Mouse (Mus musculus): ENCODE results near the gene 4930432M17Rik. TPM values are rescaled to one million over a fixed set of nuclear protein-coding genes. Genes with fewer than 3 reads are reported as not detected.

Gene 4930432M17Rik
- polyA plus RNA-seq, 1 experiment from 2014 or later, result not detected

DNA sequence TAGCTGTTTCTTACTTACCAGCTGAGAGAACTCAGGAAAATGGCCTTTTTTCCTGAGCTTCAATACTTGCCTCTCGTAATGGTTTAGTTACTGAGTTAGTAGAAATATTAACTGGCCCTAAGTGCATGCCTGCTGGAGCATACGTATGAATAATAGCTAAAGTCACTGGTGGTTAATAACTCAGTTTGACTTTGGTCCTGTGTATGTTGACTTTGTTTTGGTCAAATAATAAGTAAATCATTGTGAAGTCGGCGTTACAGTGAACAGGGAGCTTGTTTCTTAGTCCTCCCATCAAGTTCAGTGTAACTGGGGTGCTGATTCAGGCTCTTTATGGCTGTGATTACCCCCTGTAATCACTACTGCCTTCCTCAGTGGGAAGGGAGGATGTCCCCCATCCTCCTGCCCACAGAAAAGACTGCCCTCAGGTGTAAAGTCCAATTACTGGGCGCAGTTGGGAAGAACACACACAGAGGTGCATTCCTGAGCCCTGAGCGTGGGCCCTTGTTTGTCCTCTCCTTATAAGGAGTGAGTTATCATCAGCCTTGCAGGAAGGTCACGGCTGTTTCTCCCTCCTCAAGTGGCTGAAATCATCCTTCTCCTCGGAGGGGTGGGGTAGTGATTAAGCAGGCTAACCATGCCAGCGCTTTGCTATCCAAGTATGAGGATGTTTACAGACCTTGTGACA is 24.1 kb upstream of the 4930432M17Rik start:
- Histone ChIP-seq H3K9me3 (no peaks in the 10 kb centered on the region), H3K4me1 (peaks cover 23% of the 10 kb centered on the region), H3K4me3 (no peak overlapping the region), H3K27ac (peak overlapping the region; percentile 69), H3K36me3 (replicated peaks) (no peaks in the 10 kb centered on the region), H3K27me3 (ENCODE audit: poor library complexity, severe bottlenecking) (no peaks in the 10 kb centered on the region; the same call in 1 of the 2 replicates)
- 64% methylated on average over 9 of the region's 9 CpGs for WGBS
- no peak for DNase-seq (ENCODE audit: extremely low spot score, low spot score)

- no peak for DNase-seq (ENCODE audit: extremely low spot score, low spot score)
- H3K4me1 ChIP-seq, result peaks cover 23% of the 10 kb centered on the region
- WGBS, result 92% methylated on average over 8 of the region's 8 CpGs
- H3K27ac ChIP-seq, result no peak overlapping the region
- no peaks in the 10 kb centered on the region; the same call in 1 of the 2 replicates for H3K27me3 ChIP-seq (ENCODE audit: poor library complexity, severe bottlenecking)
- H3K36me3 ChIP-seq (replicated peaks), result no peaks in the 10 kb centered on the region
- H3K9me3 ChIP-seq, result no peaks in the 10 kb centered on the region
- no peak overlapping the region for H3K4me3 ChIP-seq
Measured at GRCm38 (mm10) chr3:121648238-121648778, 22.3 kb upstream of the 4930432M17Rik start.

GRCm38 (mm10) chr3:121650052-121650671 is 20.4 kb upstream of the 4930432M17Rik start:
- H3K27ac ChIP-seq, result no peak overlapping the region
- no peaks in the 10 kb centered on the region; the same call in 1 of the 2 replicates for H3K27me3 ChIP-seq (ENCODE audit: poor library complexity, severe bottlenecking)
- H3K9me3 ChIP-seq, result no peaks in the 10 kb centered on the region
- H3K4me3 ChIP-seq, result no peak overlapping the region
- no peak for DNase-seq (ENCODE audit: extremely low spot score, low spot score)
- WGBS, result 84% methylated on average over 10 of the region's 10 CpGs
- H3K36me3 ChIP-seq (replicated peaks), result no peaks in the 10 kb centered on the region
- peaks cover 20% of the 10 kb centered on the region for H3K4me1 ChIP-seq

DNA sequence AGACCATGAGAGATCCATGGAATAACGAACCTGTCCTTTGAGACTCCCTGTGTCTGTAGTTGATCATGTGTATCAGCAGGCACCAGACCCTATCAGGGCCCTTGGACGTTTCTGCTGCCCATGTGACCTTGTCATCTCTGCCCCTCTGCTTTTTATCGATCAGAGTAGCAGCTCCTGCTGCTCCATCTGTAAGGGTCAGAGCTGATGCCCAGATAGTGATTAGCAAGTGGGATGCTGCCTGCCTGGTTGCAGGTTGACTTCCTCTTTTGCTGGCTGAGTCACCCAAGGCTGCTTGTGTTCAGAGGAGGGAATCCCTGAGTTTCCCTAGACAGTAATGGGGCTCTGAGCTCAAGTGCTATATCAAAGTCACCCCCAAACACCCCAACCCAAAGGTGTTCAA is 18.9 kb upstream of the 4930432M17Rik start:
- Histone ChIP-seq H3K4me1 (peaks cover 5% of the 10 kb centered on the region), H3K27ac (no peak overlapping the region), H3K36me3 (replicated peaks) (no peaks in the 10 kb centered on the region), H3K9me3 (no peaks in the 10 kb centered on the region), H3K4me3 (no peak overlapping the region), H3K27me3 (ENCODE audit: poor library complexity, severe bottlenecking) (no peaks in the 10 kb centered on the region; the same call in 1 of the 2 replicates)
- no peak for DNase-seq (ENCODE audit: extremely low spot score, low spot score)
- 75% methylated on average over 3 of the region's 3 CpGs for WGBS

DNA sequence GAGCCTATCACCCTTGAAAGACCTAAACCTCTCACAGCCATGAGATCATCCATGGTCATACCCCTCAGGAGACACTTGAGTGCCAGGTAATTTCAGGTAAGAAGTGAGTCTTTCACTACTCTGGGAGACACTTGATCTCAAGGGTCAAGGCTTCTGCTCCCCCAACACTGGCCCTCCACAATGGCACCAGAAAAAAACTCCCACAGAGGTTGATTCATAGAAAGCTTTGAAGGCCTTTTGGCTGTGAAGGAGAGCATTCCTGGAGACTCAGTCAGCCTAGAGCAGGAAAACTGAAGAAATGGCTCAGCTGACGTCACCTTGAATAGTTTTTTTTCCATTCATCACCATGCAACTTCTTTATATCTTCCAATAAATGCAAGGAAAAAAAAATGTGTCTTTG is 18.4 kb upstream of the 4930432M17Rik start:
- no peaks in the 10 kb centered on the region for H3K9me3 ChIP-seq
- H3K27me3 ChIP-seq (ENCODE audit: poor library complexity, severe bottlenecking), result no peaks in the 10 kb centered on the region
- no peaks in the 10 kb centered on the region for H3K36me3 ChIP-seq (replicated peaks)
- H3K4me1 ChIP-seq, result peaks cover under 1% of the 10 kb centered on the region; the same call in 1 of the 2 replicates
- DNase-seq (ENCODE audit: extremely low spot score, low spot score), result no peak
- 83% methylated on average over 1 of the region's 1 CpGs for WGBS
- H3K4me3 ChIP-seq, result no peak overlapping the region
- H3K27ac ChIP-seq, result no peak overlapping the region

- WGBS, result 95% methylated on average over 4 of the region's 4 CpGs
- Histone ChIP-seq H3K4me3 (no peak overlapping the region), H3K36me3 (replicated peaks) (no peaks in the 10 kb centered on the region), H3K27me3 (ENCODE audit: poor library complexity, severe bottlenecking) (no peaks in the 10 kb centered on the region), H3K9me3 (no peaks in the 10 kb centered on the region), H3K27ac (no peak overlapping the region), H3K4me1 (no peaks in the 10 kb centered on the region)
- DNase-seq (ENCODE audit: extremely low spot score, low spot score), result no peak
Measured at GRCm38 (mm10) chr3:121656922-121657321, 13.6 kb upstream of the 4930432M17Rik start.

GRCm38 (mm10) chr3:121662705-121663469 is 7.7 kb upstream of the 4930432M17Rik start:
- peak overlapping the region; percentile 20; the same call in 1 of the 2 replicates for H3K27ac ChIP-seq
- H3K4me3 ChIP-seq, result no peak overlapping the region
- 56% methylated on average over 4 of the region's 4 CpGs for WGBS
- H3K9me3 ChIP-seq, result no peaks in the 10 kb centered on the region
- H3K4me1 ChIP-seq, result peaks cover 4% of the 10 kb centered on the region; the same call in 1 of the 2 replicates
- no peaks in the 10 kb centered on the region for H3K27me3 ChIP-seq (ENCODE audit: poor library complexity, severe bottlenecking)
- no peaks in the 10 kb centered on the region for H3K36me3 ChIP-seq (replicated peaks)
- no peak for DNase-seq (ENCODE audit: extremely low spot score, low spot score)

- Histone ChIP-seq H3K27ac (peak overlapping the region; percentile 20; the same call in 1 of the 2 replicates), H3K4me1 (peaks cover 4% of the 10 kb centered on the region; the same call in 1 of the 2 replicates), H3K4me3 (no peak overlapping the region), H3K36me3 (replicated peaks) (no peaks in the 10 kb centered on the region), H3K27me3 (ENCODE audit: poor library complexity, severe bottlenecking) (no peaks in the 10 kb centered on the region), H3K9me3 (no peaks in the 10 kb centered on the region)
- no peak for DNase-seq (ENCODE audit: extremely low spot score, low spot score)
- 96% methylated on average over 9 of the region's 9 CpGs for WGBS
Measured at GRCm38 (mm10) chr3:121663470-121663847, 7.1 kb upstream of the 4930432M17Rik start.

DNA sequence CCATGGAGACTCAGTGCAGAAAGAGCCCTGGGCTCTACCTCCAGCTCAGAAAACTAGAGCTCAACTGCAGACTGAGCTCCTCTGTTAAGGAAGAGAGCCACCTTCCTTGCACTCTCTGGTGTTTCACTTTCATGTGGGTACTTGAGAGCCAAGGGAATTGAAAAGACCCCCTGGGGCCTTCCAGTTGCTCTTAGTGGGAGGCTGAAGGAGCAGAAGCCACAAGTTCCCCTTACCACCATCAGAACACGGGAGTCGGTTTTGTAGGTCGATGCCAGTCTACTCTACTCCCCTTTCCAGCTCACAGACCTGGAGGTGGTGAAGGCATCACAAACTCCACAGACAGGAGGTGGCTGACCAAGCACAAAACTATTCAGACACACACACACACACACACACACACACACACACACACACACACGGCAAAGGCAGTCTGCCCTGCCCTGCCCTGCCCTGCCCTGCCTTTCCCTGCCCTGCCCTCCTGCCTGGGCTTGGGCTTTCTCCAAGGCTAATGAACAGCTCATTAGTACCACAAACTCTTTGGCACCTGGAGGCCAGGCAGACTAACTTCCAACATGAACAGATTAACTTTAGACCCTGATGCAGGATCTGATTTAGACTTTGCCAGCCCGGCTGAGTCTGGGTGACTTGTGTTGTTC is 1.7 kb downstream of the 4930432M17Rik start:
- Histone ChIP-seq H3K4me3 (no peak overlapping the region), H3K4me1 (peaks cover 7% of the 10 kb centered on the region), H3K9me3 (no peaks in the 10 kb centered on the region), H3K27ac (no peak overlapping the region), H3K27me3 (ENCODE audit: poor library complexity, severe bottlenecking) (no peaks in the 10 kb centered on the region), H3K36me3 (replicated peaks) (no peaks in the 10 kb centered on the region)
- DNase-seq (ENCODE audit: extremely low spot score, low spot score), result no peak
- WGBS, result 87% methylated on average over 4 of the region's 5 CpGs

DNA sequence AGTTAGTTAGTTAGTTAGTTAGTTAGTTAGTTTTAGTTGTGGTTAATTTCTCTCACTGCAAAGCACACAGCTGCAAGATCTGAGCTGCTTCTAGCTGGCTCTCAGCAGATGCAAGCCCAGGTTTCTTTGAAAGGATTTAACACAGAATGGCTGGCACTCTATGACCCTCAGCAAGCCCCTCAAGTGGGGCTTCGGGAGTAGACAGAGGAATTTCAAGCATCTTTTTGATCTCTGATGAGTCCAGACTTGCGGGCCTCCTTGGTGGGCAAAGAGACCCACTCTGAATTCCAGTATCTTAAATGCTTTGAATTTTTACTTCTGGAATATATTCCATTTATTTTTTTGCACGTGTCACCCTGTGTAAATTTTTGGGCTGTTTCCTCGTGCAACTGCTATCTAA is 8.4 kb downstream of the 4930432M17Rik start:
- no peaks in the 10 kb centered on the region for H3K27me3 ChIP-seq (ENCODE audit: poor library complexity, severe bottlenecking)
- H3K9me3 ChIP-seq, result no peaks in the 10 kb centered on the region
- H3K36me3 ChIP-seq (replicated peaks), result no peaks in the 10 kb centered on the region
- peaks cover 23% of the 10 kb centered on the region for H3K4me1 ChIP-seq
- no peak overlapping the region for H3K4me3 ChIP-seq
- DNase-seq (ENCODE audit: extremely low spot score, low spot score), result no peak
- peak overlapping the region; percentile 26; the same call in 1 of the 2 replicates for H3K27ac ChIP-seq
- 43% methylated on average over 4 of the region's 4 CpGs for WGBS

GRCm38 (mm10) chr3:121679443-121679842 is 8.9 kb downstream of the 4930432M17Rik start:
- Histone ChIP-seq H3K4me3 (no peak overlapping the region), H3K9me3 (no peaks in the 10 kb centered on the region), H3K4me1 (peaks cover 23% of the 10 kb centered on the region), H3K27me3 (ENCODE audit: poor library complexity, severe bottlenecking) (no peaks in the 10 kb centered on the region), H3K27ac (peak overlapping the region; percentile 27), H3K36me3 (replicated peaks) (no peaks in the 10 kb centered on the region)
- 41% methylated on average over 3 of the region's 3 CpGs for WGBS
- DNase-seq (ENCODE audit: extremely low spot score, low spot score), result no peak

DNA sequence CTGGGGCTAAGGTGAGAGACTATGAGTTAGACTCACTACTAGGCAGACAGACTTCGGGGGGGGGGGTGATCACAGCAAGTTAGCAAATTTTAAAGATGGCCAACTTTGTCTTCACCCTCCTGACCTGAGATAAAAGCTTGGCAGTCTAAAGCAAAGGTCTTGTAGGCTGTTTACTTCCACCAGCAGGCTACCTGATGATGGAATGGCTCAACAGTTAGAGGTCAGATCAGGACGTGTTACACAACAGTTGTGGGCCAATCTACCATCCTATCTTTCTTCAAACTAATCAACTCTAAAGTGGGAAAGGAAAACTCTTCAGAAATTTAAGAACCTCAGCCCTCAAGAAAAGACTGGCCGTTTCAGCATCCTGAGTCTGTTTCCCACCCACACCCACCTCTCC is 9.6 kb downstream of the 4930432M17Rik start:
- WGBS, result 87% methylated on average over 3 of the region's 3 CpGs
- H3K27me3 ChIP-seq (ENCODE audit: poor library complexity, severe bottlenecking), result peaks cover 2% of the 10 kb centered on the region; the same call in 1 of the 2 replicates
- H3K36me3 ChIP-seq (replicated peaks), result no peaks in the 10 kb centered on the region
- peaks cover 23% of the 10 kb centered on the region for H3K4me1 ChIP-seq
- H3K9me3 ChIP-seq, result no peaks in the 10 kb centered on the region
- DNase-seq (ENCODE audit: extremely low spot score, low spot score), result no peak
- H3K27ac ChIP-seq, result no peak overlapping the region; the same call in 1 of the 2 replicates
- no peak overlapping the region for H3K4me3 ChIP-seq
